Mouse (Mus musculus): ENCODE measurements around the gene Pgk2. TPM values are rescaled to one million over a fixed set of nuclear protein-coding genes. Genes with fewer than 3 reads are reported as not detected.
"Not testable (repeated sequence)": the region's sequence is repeated elsewhere in the genome, so short reads cannot be mapped to it uniquely, and the experiment has no call there.

The Pgk2 gene
- not detected in 2 replicates for polyA plus RNA-seq (2016; fragmentation: Nextera tagmentation; extraction: Ambion mirVana)

DNA sequence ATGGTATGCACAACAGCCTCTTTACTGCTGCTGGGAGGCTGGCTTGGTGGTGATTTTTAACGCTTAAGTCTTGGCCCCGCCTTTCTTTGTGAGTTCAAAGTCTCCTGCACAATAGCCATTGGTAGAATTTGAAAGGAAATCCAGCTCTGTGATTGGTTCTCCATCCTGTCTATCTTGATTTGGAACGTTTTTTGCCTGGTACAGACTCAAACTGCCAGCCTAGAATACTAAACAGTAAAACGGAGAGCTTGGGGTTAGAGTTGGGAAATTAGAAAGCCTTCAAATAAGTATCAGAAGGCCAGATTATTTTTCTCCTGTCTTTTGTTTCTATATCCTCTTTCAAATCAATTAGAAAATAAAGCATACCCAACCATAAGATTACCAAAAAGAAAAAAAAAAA lies at the start of gene Pgk2:
Gene Pgk2, minus strand, starts transcription at position 101 of the 400 bp plus-strand sequence.
- Histone ChIP-seq H3K36me3 (replicated peaks) (no peaks in the 10 kb centered on the region), H3K9me3 (no peaks in the 10 kb centered on the region), H3K4me1 (no peaks in the 10 kb centered on the region), H3K4me3 (no peak within 1 kb of the TSS), H3K27me3 (replicated peaks; ENCODE audit: low read depth, poor library complexity, severe bottlenecking) (no peaks in the 10 kb centered on the region), H3K27ac (replicated peaks) (no peak within 1 kb of the TSS)
- DNase-seq (ENCODE audit: low spot score): no peak
- WGBS: 77% methylated on average over 4 of the region's 4 CpGs

DNA sequence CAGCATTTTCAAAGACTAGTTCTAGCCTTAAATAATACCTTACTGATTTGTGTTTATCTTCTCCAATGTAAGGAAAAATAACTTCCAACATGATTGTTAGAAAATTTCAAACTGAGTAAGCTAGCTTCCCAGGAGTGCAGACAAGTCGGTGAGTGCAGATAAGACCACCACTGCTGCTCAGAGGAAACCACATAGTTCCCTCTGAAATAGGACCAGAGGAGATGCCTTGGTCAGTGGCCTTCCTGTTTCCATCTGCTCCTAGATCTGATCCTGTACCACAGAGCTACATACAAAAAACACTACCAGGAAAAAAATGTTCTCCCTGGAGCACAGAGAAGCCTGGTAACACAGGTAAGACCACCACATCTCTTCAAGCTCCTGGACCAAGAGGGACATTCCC lies 44.0 kb upstream of the Pgk2 start:
- no peak overlapping the region for H3K4me3 ChIP-seq
- no peaks in the 10 kb centered on the region for H3K9me3 ChIP-seq
- H3K27ac ChIP-seq (replicated peaks): no peak overlapping the region
- no peaks in the 10 kb centered on the region for H3K27me3 ChIP-seq (replicated peaks; ENCODE audit: low read depth, poor library complexity, severe bottlenecking)
- H3K4me1 ChIP-seq: no peaks in the 10 kb centered on the region
- 92% methylated on average over 1 of the region's 1 CpGs for WGBS
- H3K36me3 ChIP-seq (replicated peaks): no peaks in the 10 kb centered on the region
- no peak for DNase-seq (ENCODE audit: low spot score)

DNA sequence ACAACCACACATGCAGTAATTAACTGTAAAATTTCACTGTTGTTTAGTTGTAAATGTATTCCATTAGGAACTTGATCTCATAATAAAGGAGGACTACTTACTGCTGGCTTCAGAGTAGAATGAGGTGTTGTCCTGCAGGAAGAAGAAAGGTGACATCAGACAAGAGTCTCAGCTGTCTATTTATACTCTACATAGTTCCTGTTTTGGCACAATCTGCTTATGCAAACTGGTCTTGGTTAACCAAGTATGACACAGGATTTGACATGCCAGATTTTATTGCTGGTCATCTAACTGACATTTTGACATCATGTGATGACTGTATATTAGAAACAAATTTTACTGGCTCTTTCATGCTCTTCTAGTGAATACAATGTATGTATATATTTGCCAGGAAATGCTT lies 33.7 kb upstream of the Pgk2 start, which contains the start of gene Crisp3:
Gene Crisp3, minus strand, starts transcription at position 154 of the 400 bp plus-strand sequence.
- Histone ChIP-seq H3K4me1 (no peaks in the 10 kb centered on the region), H3K27me3 (replicated peaks; ENCODE audit: low read depth, poor library complexity, severe bottlenecking) (no peaks in the 10 kb centered on the region), H3K4me3 (no peak within 1 kb of the TSS), H3K36me3 (replicated peaks) (no peaks in the 10 kb centered on the region), H3K27ac (replicated peaks) (no peak within 1 kb of the TSS), H3K9me3 (no peaks in the 10 kb centered on the region)
- no peak for DNase-seq (ENCODE audit: low spot score)

DNA sequence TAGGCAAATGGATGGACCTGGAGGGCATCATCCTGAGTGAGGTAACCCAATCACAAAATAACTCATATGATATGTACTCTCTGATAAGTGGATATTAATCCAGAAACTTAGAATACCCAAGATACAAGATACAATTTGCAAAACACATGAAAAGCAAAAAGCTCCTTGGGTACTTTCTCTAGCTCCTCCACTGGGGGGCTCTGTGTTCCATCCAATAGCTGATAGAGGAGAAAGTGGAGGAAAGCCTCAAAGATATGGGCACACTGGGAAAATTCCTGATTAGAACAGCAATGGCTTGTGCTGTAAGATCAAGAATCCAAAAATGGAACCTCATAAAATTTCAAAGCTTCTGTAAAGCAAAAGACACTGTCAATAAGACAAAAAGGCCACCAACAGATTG lies 6.6 kb downstream of the Pgk2 start:
- not testable (repeated sequence) for H3K9me3 ChIP-seq; H3K36me3 ChIP-seq (replicated peaks); H3K4me1 ChIP-seq; H3K27ac ChIP-seq (replicated peaks); H3K4me3 ChIP-seq; H3K27me3 ChIP-seq (replicated peaks; ENCODE audit: low read depth, poor library complexity, severe bottlenecking); DNase-seq (ENCODE audit: low spot score)

DNA sequence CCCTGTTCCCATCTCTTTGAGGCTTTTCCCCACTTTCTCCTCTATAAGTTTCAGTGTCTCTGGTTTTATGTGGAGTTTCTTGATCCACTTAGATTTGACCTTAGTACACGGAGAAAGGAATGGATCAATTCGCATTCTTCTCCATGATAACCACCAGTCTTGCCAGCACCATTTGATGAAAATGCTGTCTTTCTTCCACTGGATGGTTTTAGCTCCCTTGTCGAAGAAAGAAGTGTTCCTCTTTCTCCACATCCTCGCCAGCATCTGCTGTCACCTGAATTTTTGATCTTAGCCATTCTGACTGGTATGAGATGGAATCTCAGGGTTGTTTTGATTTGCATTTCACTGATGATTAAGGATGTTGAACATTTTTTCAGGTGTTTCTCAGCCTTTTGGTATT lies 18.2 kb downstream of the Pgk2 start:
- not testable (repeated sequence) for H3K4me3 ChIP-seq; H3K27me3 ChIP-seq (replicated peaks; ENCODE audit: low read depth, poor library complexity, severe bottlenecking); H3K9me3 ChIP-seq; H3K27ac ChIP-seq (replicated peaks); H3K36me3 ChIP-seq (replicated peaks); DNase-seq (ENCODE audit: low spot score); H3K4me1 ChIP-seq
- WGBS: 86% methylated on average over 4 of the region's 4 CpGs

DNA sequence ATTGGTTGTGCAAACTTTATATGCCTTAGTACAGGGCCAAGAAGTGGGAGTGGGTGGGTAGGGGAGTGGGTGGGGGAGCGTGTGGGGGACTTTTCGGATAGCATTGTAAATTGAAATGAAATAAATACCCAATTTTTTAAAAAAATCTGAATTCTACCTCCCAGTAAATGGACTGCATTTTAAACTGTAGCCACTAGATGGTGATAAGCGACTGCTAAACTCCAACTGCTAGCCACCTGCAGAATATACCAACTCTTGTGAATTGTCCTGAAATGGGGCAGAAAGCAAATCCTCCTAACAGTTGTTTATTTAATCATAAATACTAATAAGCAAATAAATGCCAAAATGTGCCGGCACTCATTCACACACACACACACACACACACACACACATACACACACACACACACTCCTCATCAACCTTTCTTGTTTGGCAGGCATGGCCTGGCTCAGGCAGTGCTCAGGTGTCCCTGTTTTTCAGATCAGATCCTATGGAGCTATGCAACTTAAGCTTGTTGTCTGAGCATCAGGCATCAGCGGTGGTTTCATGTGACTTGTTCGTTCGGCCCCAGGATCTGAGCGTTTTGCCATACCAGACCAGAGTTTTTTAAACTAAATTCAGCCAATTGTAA lies 50.6 kb downstream of the Pgk2 start:
- H3K27me3 ChIP-seq (replicated peaks; ENCODE audit: low read depth, poor library complexity, severe bottlenecking); H3K36me3 ChIP-seq (replicated peaks); H3K9me3 ChIP-seq; DNase-seq (ENCODE audit: low spot score); H3K27ac ChIP-seq (replicated peaks); H3K4me1 ChIP-seq; H3K4me3 ChIP-seq: not testable (repeated sequence)
- 44% methylated on average over 8 of the region's 8 CpGs for WGBS

Other genes with a start within 250 kb of the Pgk2 start
- not detected in 2 replicates for gene AC192777.2, start 113.2 kb downstream of the Pgk2 start, polyA plus RNA-seq (2016; fragmentation: Nextera tagmentation; extraction: Ambion mirVana)
- gene Crisp3, start 33.6 kb upstream of the Pgk2 start, polyA plus RNA-seq (2016; fragmentation: Nextera tagmentation; extraction: Ambion mirVana): not detected in 2 replicates
- not detected in 2 replicates for gene Crisp1, start 110.6 kb upstream of the Pgk2 start, polyA plus RNA-seq (2016; fragmentation: Nextera tagmentation; extraction: Ambion mirVana)

Measured in embryonic facial prominence, embryonic 10.5 days (tissue).